Mouse (Mus musculus): ENCODE measurements around the gene Akr1b7.
A peak's percentile ranks its signal among the peaks of the same experiment; 100 is the strongest.
"Not testable (repeated sequence)": the region's sequence is repeated elsewhere in the genome, so short reads cannot be mapped to it uniquely, and the experiment has no call there.

The Akr1b7 gene

DNA sequence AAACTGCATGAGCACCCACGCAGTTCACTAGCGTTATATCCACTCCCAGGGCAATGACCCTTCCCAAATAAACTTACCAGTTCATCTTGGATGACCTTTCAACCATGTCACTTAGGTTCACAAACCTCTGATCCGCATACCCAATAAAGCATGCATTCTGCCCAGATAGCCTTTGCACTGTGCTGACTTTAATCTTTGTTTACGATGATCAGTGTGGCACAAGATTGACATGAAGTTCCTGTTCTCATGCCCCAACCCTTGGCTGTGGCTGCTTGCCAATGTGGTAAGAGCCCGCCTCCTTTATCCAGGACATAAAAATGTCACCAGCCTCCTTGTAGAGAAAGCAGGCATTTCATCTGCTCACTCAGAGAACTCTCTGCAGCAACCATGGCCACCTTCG is at the start of gene Akr1b7:
Gene Akr1b7 (plus strand): TSS at position 312 of the 400 bp plus-strand sequence.
- DNase-seq: peak; percentile 26

DNA sequence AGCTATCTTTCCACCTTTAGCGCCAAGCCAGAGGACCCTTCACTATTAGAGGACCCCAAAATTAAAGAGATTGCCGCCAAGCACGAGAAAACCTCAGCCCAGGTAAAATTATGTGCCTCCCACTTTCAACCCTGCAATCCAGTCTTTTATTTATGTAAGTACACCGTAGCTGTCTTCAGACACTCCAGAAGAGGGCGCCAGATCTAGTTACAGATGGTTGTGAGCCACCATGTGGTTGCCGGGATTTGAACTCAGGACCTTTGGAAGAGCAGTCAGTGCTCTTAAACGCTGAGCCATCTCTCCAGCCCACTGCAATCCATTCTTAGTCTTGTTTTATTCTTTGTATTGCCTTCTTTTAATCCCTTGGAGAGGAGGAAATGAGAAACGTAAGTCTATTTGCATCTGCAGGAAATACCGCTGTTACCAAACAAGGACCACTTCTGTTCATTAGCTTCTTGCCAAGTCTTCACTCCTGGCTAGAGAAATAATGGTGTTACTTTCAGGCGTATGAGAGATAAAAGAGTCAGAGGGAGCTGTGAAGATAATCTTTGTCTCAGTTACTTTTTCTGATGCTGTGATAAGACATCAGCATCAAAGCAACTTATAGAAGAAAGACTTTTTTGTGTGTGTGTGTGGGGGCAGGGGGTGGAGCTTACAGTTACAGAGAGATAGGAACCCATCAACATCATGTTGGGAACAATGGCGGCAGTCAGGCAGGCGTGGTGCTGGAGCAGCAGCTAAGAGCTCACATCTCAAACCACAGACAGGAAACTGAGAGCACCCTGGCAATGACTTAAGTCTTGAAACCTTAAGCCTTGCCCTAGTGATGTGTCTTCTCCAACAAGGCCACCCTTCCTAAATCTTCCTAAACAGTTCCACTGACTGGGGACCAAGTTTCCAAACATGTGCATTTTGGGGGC is 47.7 kb upstream of the Akr1b7 start:
- DNase-seq: no peak

DNA sequence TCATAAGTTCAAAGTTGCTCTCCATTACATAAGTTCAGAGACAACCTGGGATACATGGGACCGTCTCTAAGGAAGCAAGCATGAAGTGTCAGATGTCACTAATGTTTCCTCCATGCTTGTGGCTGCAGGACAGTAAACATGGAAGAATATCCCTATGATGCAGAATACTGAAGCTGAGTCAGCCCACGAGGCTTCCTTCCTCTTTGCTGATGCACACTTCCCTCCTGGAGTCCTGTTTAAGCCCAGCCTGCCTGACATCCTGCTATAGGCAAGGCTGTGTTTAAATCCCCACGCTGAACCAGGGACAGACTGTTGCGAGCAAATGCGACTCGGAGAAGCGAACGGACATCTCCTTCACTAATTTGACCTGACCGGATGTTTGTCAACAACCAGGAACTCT is 44.1 kb upstream of the Akr1b7 start:
- DNase-seq: no peak

DNA sequence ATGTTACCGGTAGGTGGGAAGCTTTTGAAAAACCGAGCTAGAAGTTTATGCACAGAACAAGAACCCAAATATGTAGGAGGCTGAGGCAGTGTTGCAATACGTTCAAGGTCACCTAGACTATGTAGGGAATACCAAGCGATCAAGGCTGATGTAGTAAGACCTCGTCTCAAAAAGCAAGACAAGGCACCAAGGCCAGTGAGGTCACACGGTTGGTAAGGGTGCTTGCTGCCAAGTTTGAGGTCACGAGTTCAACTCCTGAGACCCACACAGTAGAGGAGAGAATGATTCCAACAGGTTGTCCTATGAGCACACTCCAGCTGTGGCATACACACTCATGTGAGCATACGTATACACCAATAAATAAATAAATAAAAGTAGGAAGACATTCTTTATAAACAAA is 42.1 kb upstream of the Akr1b7 start:
- no peak for DNase-seq

DNA sequence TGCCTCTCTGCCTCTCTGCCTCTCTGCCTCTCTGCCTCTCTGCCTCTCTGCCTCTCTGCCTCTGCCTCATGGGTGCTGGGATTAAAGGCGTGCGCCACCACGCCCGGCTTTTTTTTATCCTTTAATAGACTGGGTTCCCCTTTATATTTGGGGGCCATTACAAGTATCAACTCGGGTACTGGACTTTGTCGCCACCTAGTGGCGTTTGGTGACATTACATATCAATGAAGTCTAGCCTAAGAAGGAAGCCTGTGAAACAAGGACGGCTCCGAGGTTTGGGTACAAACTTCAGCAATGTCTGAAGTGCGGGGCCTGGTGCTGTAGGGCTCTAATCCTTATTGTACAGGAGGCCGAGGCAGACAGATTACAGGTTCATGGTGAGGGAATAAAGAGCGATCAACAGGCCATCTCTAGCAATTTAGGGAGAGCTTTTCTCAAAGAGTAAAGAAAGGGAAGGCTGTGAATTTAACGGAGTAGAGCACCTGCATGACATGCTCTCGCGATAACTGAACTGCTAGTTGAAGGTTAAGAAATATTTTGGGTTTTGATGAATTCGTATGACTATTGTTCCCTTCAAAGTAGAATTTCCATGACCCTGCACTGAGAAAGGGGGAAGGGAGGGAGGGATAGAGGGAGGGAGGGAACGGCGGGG is 40.3 kb upstream of the Akr1b7 start:
- peak; percentile 86 for DNase-seq

GRCm38 (mm10) chr6:34373841-34374240 is 38.3 kb upstream of the Akr1b7 start:
- DNase-seq: no peak

DNA sequence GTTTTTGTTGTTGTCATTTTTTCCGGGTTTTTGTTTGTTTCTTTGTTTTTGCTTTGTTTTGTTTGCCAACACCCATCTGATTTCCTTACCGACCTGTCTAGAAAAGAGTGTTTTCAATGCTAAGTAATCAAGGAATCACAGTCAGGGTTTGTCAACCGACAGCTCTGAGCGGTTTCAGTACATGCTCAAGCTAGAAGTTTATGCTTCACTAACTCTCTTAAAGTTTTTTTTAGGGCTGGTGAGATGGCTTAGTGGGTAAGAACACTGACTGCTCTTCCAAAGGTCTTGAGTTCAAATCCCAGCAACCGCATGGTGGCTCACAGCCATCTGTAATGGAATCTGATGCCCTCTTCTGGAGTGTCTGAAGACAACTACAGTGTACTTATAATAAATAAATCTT is 36.2 kb upstream of the Akr1b7 start:
- not testable (repeated sequence) for DNase-seq

DNA sequence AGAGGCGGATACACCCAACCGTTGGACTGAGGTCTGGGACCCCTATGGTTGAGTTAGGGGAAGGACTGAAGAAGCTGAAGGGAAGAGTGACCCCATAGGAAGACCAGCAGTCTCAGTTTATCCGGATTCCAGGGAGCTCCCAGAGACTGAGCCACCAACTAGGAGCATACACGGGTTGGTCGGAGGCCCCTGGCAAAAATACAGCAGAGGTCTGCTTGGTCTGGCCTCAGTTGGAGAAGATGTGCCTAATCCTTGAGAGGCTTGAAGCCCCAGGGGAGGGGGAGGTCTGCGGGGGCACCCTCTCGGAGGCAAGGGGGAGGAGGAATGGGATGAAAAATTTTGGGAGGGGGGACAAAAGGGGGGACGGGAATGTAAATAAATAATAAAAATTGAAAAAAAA is 28.7 kb upstream of the Akr1b7 start:
- DNase-seq: no peak

DNA sequence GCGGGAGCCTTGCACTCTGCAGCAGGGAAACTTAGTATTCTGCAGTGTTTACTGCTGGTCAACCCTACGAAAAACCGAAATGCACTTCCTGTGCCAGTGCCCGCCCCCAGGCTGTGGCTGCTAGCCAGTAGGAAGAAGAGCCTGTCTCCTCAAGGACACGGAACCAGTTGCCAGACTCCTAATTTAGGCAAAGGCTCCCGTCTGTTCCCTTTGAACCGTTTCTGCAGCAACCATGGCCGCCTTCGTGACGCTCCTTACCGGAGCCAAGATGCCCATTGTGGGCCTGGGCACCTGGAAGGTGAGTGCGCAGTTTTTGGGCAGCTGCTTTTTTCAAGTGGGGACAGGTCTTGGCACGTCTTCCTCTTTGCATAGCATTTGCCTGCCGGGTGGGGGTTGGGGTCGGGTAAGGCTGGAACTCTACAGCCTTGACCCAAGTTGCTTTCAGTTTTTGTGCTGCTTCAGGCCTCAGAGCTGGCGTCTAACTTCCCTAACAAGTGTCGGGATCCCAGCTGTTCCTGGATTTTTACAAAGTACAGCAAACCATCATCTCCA is 27.9 kb upstream of the Akr1b7 start, which contains the start of gene Akr1b10:
Gene Akr1b10 (plus strand): TSS at position 109 of the 552 bp plus-strand sequence.
- DNase-seq: peak; percentile 78

DNA sequence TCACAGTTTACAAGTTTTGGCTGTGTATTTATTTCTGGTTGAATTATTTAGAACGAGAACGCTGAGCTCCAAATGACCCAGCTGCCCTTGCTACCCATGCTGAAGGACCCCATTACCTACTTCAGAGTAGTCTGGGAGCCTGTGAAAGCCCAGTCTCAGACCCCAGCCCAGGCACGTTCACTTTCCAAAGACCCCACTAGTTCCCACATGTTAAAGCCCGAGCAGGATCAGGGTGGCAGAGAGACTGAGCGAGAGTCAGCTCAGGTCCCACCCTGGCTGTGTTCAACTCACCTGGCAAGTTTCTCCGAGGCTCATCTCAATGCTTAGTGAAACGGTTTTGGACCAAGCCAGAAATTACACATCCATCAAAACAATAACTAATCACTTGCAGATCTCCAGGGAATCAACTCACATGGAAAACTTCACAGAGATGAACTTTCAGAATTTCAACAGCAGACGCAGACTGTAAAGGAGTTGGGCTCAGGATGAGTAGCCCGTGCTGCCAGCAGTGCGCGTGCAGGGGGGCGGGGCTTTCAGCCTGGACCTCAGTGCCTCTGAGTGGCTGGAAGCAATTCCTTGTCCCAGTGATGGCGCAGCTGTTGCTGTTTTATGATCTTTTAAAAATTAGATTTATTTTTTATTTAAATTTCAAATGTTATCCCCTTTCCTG is 27.3 kb upstream of the Akr1b7 start:
- DNase-seq: peak; percentile 67

- no peak for DNase-seq
Observed at GRCm38 (mm10) chr6:34388420-34389156, 23.5 kb upstream of the Akr1b7 start.

- DNase-seq: no peak
Observed at GRCm38 (mm10) chr6:34395897-34396296, 16.2 kb upstream of the Akr1b7 start.

- DNase-seq: no peak
Observed at GRCm38 (mm10) chr6:34398431-34398830, 13.7 kb upstream of the Akr1b7 start.

DNA sequence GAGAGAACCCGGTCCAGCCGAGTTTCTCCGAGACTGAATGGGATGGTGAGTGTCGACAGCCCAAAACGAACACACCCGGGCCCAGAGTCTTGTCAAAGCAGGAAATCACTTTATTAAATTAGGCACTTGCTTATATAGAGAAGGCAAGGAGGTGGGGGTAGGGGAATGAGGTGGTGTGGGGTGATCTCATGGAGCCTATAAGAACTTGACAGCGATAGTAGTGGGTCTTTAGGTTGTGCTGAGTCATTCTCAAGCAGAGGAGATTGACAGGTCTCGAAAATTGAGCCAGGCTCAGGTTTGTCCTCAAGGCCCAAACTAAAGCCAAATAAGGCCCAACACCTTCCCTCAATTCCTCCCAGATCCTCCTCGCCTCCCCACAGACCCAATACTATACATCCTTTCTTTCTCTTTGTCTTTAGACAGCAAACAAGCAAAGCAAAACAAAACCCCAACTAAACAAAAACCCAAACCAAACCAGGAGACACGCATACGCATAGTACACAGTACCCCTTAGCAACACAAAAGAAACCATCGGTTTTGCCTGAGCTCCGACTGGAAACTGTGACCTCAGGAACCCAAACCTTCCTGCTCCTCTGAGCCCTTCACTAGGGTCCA is 12.4 kb upstream of the Akr1b7 start:
- DNase-seq: no peak

DNA sequence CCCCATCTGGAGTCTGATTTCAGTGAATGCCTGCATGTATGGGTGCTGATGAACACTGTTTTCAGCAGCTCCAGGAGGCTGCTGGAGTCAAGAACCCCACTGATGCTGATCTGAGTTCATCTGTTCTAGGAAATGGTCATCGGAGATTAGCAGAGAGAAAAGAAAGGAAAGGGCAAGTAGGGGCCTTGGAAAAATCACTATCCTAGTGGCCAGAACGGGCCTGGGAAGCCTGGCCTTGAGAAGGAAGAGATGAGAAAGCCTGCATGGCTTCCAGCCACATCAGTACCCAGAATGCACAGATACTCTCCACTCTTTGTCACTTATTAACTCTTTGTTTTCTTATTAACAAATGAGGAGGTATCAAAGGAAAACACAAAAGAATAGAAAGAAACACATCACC is 11.4 kb upstream of the Akr1b7 start:
- no peak for DNase-seq

GRCm38 (mm10) chr6:34406746-34407145 is 5.4 kb upstream of the Akr1b7 start:
- DNase-seq: no peak

DNA sequence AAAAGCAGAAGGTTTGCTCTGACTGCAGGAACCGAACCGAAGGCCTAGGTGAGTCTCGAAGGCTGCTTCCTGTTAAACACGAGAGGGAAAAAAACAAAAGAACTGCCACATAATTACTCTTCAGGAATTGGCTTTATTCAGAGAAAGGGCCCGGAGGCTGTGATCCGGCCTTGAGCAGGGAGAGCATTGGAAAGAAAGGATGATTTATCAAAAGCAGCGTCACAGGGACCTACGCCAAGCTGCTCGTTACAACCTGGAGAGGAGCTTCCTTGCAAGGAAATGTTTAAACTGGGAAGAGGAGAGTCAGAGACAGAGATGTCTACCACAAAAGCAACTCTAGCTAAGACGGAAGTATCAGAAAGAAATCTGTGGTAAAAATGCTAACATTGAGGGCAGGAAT is 4.7 kb upstream of the Akr1b7 start:
- DNase-seq: no peak

- no peak for DNase-seq
Observed at GRCm38 (mm10) chr6:34412688-34413087, 554 bp downstream of the Akr1b7 start.

- not testable (repeated sequence) for DNase-seq
Observed at GRCm38 (mm10) chr6:34413386-34413785, 1.3 kb downstream of the Akr1b7 start.

GRCm38 (mm10) chr6:34416521-34416920 is 4.4 kb downstream of the Akr1b7 start:
- DNase-seq: no peak

DNA sequence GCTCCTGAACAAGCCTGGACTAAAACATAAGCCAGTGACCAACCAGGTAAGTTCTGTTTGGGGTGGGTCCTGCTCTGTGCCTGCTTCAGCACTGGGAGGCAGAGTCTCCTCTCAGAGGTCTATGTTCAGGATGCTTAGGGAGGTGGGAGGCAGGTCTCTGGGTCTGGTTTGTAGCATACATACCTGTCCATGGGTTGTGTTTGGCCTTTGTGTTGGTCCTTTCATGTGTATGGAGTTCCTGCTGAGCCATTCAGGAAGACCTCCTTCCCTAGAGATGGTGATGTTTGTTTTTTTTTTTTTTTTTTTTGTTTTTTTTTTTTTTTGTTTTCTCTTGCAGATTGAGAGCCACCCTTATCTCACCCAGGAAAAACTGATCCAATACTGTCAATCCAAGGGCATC is 6.9 kb downstream of the Akr1b7 start:
- no peak for DNase-seq

DNA sequence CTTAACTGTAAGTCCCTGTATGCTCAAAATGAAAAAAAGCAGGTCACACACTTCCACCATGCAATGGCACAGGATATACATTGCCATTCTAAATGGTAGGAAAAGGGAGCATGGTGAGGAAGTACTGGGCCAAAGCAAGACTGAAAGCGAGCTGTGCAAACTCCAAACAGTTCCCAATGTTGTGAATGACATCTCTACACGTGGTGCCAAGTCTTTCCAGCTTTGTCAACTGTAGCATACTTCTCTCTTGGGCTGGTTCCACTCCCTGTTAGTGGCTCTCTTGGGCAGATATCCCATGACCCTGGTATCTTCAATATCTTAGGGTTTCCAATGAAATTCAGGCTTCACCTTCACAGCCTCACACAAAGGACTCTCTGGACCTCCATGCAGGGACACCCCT is 26.9 kb downstream of the Akr1b7 start:
- DNase-seq: no peak

Data from lung, postnatal 14 days (tissue).